Mouse (Mus musculus): ENCODE measurements around the gene Layn.
A peak's percentile ranks its signal among the peaks of the same experiment; 100 is the strongest.

The Layn gene

DNA sequence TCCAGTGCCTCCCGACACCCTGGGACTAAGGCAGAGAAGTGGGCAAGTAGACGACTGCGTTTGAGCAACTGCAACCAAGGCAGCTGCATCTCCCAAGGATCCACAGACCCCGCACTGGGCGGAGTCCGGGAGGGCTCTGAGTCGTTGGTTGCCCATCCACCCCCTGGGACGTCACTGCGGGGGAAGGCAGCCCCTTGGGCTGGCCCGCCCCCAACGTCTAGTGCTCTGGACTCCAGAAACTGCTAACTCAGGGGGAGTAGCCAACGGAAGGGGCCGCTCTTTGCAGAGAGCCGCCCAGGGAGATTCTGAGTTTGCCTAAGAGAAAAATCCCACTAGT, at the start of gene Layn:
Gene Layn (minus strand): TSS at position 116 of the 337 bp plus-strand sequence.
- DNase-seq (ENCODE audit: low read depth, low spot score) = no peak

DNA sequence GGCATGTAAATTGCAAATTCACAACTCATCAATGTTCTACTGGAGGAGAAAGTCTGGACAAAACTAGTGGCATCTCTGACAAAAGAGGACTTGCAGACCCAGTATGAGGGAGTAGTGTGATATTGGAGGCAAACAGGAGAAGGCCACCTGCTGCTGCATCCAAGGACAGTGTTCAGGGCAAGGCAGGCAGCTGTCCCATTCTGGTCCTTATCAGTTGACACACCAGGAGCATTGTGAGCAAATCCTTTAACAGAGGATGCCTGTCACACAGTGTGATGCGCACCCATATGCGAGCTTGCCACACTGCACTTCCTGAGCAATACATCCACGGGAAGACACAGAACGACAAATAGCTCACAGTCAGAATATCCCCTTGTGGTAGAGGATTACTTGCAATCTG, 37.9 kb upstream of the Layn start:
- no peak for DNase-seq (ENCODE audit: low read depth, low spot score)

DNA sequence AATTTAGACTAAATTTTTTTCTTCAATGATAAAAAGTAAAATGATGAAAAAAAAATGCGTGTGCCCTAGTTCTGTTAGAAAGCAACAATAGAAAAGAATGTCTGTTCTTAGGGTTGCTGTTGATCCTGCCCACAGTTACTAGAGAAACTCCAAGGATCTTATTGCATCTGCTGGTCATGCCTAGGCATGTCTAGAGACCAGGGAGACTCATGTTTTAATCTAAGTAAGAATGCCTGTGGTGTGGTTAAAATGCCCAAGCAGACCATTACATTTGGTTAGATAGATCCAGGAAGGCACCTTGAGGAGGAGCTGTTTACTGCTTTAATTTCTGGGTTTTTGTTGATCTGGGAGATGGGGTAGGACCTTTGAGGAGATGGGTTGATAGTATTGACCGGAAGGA, 28.9 kb upstream of the Layn start:
- no peak for DNase-seq (ENCODE audit: low read depth, low spot score)

DNA sequence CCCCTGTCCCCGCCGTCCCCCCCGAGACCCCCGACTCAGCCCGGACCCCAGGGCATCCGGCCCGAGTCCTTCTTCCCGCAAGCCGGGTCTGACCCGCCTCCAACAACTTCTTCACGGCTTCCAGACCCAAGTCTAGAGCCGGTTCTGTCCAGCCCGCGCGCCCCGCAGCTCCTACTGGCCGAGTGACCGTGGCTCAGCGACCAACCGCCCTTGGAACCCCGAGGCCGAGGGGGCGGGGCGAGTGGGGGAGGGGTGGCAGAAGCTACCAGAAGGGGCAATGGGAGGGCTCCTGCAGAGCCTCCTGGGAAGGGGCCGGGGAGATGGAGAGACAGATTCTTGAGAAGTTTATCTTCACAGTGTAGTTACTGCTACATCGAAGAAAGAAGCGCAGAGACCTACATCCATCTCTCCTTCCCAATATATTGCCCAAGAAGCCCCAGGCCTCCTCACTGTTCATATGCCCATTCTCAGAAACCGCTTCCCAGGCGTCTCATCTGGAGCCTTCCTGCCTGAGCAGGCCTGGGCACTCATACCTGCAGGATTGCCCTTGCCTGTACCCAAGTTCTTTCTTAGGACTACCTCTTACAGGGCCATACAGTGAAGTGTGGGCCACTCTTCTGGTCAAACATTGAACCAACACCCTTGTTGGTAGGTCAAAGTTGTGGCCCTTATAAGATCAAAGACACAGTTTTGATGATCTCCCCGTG, 27.1 kb upstream of the Layn start:
- DNase-seq (ENCODE audit: low read depth, low spot score) = no peak

DNA sequence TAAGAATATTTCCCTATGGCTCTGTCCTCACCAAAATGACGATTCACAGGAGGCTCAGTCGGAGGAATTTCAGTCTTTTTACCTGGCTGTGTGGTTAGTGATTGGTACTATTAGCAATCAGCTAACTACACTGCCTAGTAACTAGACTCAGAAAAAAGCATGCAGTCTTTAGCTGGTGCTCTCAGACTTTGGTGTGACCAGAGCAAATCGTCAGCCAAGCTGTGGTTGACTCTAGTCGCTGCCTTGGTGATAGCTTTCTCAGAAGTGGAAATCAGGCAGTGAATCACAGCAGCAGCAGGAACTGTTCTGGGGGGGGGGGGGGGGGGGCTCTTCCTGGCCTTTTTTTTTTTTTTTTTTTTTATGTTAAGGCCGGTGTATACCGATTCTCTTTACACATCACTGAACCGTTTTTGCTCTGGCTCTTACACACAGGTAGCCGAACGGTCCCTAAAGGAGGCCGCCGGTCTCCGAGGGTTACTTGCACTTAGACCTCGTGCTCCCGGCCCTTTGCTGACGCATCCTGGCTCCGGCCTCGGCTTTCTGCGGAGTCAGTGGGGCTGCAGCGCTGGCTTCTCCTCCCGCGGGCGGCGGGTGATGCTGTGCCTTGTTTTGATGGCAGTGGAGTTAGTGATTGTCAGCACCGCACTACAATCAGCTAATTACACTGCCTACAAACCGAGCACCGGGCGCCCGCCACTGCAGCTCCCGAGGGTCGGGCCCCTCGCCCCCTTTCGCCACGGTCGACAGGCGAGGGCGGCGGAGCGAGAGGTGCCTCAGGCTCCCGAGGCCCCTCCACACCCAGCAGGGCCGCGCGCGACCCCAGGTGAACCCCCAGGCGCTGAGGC, 26.3 kb upstream of the Layn start:
- peak; percentile 9 for DNase-seq (ENCODE audit: low read depth, low spot score)

DNA sequence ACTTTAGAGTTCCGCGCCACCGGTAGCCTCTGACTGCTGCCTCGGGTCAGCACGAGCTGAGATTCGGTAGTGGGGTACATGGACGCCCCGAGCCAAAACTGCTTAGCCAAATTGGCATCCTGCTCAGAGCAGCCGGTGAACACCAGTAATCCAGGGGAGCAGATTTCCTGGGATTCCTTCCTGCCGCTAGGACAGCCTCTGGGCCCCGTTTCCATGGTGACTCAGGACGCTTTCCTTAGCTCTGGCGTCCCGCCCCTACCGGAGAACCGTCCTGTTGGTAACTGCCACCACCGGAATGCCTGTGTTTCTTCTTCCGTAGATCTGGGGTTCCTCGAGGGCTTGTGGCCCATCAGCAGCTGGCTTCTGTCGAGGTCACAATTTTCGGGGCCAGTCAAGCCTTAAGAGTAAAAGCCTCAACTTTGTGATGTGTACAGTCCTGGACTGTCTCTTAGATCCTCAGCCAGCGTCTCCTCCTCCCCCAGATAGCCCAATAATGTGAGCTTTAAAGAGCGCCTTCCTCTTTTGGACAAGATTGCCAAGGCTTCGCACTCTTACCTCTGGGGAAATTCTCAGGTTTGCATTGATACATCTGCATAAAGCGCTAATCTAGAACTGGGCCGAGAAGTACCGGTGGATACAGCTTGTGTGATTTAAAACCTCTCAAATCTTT, 25.0 kb upstream of the Layn start, which contains the start of gene 4833427G06Rik:
Gene 4833427G06Rik (minus strand): TSS at position 323 of the 670 bp plus-strand sequence.
- no peak for DNase-seq (ENCODE audit: low read depth, low spot score)

DNA sequence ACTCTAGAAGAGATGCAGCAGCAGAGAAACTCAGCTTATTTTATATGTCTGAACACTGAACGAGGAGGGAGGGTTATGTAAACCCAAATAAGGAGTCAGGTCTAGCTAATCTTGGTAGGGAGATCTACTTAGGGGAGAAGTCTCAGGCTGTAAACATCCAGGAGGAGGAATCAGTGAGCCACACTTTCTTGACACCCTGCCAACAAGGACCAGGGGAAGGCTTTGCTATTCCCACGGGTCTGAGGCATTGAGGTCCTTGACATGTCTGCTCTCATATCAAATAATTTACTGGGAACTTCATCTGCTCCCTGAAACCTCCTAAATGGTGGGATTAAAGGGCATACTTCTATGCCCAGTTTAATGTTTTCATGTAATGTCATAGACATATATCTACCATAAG, 19.4 kb upstream of the Layn start:
- no peak for DNase-seq (ENCODE audit: low read depth, low spot score)

DNA sequence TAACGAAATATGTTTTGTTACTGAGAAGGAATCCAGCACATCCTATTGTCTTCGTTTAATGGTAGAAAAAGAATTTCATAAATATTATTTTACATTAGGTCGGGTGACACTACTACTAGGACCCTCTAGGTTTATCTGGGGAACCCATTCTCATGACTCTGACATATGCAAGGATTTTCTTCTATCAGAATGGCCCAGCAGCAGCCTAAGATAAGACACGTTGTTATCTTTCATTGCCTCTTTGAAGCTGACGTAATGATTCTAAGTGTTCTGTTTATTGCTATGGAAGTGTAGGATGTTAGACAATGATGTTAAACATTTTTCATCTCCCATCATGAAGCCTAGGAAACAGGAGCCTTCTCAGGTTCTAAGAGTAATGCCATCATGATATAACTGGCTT, 16.8 kb upstream of the Layn start:
- no peak for DNase-seq (ENCODE audit: low read depth, low spot score)

DNA sequence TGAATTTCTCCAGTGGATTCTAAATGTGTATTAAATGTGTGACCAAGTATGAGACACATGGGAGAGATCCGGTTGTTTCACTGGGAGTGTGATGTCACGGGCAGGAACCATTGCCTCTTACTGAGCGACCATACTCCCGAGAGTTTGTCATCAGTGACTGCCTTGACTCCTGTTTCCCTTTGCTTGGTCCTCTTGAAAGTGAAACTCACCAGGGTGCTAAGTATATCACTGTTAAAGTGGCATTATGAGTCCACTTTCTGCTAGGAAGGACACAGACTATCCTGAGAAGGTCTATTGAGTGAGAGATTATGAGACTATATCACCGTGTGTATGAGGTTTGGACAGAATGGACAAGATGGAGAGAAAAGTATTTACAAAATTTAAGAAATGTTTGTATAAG, 4.7 kb upstream of the Layn start:
- no peak for DNase-seq (ENCODE audit: low read depth, low spot score)

DNA sequence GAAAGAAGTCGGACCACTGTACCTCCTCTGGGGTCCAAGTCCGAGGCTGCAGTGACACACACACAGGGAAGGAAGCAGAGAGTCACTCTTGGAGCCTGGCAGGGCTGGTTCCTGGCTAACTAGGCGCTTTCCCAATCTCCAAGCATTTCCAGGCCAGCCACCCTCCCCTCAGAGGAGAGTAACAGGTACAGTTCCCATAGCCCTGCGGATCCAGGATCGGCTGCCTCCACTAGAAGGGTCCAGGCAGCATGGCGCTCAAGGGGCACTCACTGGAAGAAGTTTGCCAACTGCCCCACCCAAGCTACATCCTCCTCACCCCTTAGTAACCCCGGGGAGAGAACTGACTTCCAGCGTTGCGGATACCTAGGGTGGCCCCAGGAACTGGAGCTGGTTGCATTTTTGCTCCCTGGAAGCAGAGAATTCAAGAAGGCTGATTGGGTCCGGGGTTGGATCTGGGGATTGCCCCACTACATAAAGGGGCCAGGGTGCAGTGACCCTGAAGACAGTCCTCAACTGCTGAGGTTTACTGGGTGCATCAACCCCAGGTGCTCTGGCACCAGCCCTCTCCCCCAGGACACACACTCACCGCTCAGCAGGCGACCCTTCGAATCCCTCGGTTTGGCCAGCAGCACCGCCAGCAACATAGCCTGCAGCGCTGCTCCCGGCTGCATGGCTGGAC, 455 bp downstream of the Layn start:
- DNase-seq (ENCODE audit: low read depth, low spot score) = no peak

DNA sequence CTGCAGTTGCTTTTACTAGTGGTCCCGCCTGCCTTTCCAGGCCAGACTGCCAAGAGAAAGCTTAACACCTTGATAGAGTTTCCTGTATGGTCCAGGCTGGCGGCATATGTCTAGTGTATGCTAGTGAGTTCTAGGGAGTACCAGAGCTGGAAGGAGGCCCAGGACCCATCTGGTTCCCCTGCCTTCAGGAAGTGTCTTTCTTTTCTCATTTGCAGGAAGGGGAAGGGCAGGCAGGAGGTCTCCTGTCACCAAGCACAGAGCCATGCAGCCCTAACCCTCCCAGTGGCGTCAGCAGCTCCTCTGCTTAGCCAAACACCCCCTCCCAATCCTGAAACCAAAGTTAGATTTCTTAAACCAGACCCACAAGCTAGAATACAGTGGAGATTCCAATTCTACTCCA, 1.1 kb downstream of the Layn start:
- no peak for DNase-seq (ENCODE audit: low read depth, low spot score)

DNA sequence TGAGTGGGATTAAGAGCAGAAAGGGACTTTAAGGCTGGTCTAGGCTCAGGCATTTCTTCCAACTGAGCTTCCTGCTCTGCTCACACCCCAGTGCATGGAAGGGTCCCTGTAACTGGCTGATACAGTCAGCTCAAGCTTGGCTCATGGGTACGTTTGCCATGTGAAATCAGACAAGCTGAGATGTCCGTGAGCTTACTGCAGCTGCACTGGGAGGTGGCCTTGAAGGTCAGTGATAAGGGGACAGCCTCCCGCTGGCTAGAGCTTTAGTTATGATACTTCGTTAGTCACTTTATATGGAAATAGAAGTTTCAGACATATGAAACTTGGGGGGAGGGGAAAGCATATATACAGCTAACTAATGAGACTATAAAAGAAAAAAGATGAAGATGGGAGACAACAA, 6.1 kb downstream of the Layn start:
- DNase-seq (ENCODE audit: low read depth, low spot score) = no peak

DNA sequence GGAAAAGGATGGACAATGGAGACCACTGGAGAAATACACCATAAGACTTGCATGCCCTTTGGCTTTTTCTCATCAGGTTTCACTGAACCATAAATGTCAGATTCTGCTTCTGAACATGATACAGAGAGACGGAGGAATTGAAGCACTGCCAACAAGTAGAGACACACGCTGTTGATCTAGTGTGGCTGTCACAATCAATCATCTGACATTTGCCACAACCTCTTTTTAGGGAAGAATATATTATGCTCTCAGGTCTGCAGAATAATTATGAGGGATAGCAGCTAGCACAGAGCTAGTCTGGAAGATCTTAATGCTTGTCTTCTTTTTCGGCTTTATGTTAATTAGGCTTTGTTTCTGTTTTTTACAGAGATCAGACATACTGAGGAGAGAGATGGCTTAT, 8.7 kb downstream of the Layn start:
- no peak for DNase-seq (ENCODE audit: low read depth, low spot score)

DNA sequence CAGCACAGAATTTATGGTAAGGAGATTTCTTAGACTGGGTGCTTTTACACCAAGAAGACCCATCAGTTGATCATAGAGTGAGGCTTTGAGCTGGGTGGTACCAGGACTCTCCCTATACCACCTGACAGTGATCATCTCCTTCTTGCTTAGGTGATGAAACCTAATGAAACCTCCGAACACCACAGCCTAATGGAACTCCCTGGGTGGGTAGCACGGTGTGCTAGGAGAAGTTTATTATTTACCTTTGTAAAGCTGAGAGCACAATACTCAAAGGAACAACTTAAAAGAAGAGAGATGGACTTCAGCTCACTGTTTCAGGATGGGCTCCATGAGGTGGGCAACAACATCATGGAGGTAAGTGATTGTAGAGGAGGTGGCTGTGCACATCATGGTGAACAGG, 16.3 kb downstream of the Layn start, which contains the start of gene Btg4:
Gene Btg4 (plus strand): TSS at position 301 of the 400 bp plus-strand sequence.
- DNase-seq (ENCODE audit: low read depth, low spot score) = no peak

DNA sequence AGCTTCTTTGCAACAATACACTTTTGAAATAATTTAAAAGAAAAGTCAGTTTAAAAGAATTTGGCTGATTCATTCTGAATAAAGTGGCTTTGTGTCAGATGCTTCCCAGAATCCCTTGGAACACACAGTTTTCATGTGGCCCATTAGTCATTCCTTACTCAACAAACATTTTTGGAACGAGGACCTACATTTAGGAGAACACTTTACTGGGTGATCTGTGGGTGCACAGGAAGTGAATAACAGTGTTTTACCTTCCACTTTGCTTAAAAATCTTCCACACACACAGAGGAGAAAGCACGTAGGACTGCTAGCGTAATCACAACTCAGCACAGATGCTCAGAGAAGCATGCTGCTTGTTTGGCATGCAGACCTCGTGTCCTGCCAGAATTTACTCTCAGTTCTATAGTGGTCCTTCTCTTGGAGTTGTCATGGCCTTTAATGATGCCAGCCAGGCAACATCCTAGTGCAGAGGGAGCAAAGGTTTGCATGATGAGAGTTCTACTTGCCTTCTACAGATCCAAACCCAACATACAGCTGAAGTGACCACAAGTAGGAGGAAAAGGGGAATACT, 17.9 kb downstream of the Layn start:
- DNase-seq (ENCODE audit: low read depth, low spot score) = no peak

DNA sequence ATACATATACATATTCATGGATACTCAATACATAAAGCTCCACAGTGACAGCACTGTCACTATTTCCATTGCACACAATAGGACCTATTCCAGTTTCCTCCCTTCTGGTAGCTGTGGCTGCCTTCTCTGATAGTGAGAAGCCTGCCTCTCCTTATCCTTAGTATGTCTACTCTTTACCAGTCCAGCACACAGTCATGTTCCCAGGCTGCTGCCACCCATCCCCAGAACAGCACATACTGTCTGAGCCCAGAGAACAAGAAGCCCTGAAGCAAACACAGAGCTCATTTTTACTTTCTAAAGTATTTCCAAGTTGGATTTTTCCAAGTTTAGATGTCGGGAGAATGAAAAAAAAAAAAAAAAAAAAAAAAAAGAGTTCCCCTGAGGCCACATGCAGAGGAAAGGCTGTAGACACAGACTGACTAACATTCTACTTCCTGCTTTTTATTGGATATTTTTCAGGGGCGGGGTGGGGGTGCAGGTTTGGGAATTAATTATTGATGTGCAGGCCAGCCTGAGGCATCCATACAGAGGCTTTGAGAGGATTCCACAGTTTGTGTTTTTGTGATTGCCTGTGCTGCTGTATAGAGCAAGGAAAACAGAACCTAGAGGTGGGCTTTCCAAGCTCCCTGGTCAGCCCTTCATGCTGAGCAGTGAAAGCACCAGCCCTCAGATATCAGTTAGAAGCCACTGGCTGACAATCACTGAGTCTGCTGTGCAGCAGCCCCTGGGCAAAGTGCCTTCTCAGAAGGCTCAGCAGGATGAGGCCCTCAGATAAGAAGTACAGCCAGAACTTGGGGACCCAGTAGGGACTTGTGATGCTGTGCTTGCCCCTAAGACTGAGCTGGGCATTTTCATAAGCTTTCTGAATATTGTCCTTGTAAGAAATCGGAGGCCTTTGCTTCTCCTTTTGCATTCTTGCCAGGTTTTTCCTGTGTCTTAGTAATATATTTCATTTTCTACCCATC, 20.3 kb downstream of the Layn start:
- no peak for DNase-seq (ENCODE audit: low read depth, low spot score)

DNA sequence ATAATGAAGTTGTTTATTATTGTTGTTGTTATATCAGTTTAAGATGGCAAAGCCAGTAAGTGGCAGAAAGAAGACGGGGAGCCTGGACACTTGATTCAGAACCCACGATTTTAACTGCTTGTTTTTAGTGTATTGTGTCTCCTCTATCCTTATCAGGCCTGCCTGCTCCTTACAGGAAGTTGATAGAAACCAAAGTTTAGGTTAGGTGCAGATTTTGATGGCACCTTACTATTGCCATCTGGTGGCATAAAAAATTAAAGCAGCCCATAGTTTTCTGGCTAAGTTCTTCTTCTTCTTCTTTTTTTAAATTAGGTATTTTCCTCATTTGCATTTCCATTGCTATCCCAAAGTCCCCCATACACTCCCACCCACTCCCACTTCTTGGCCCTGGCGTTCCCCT, 24.7 kb downstream of the Layn start:
- DNase-seq (ENCODE audit: low read depth, low spot score) = peak; percentile 48

DNA sequence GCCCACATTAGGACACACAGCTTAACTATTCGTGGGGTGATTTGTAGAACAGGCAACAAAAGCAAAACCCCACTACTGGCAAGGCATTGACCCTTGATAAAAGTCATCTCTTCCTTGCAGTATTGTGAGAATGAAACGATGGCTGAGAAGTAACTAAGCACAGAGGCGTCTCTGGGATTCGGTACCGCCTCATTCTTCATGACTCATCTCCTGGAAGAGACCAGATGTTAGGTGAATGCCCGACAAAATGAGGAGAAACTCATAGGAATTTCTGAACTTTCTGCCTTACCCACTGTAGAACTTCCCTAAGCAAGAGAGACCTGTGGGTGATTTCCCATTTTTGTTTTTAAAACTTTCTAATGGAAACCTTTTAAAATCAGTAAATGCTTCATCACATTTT, 34.8 kb downstream of the Layn start:
- no peak for DNase-seq (ENCODE audit: low read depth, low spot score)

DNA sequence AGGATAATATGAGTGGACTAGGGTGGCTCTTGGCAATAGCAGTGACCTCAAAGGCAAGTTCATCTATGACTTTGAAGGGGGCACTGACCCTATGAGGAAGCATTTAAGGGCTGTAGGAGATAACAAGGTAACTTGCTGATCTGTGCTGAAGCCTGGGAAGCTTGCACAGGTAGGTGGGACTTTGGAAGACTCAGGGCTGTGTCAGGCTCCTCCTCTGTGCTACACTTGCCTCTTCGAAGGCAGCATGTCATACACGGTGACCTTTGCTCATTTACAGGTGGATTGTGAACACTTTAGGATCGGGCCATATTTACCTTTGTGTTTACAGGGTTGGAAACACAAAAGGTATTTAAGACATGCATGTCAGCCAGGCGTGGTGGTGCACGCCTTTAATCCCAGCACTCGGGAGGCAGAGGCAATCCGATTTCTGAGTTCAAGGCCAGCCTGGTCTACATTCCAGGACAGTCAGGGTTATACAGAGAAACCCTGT, 35.4 kb downstream of the Layn start:
- DNase-seq (ENCODE audit: low read depth, low spot score) = no peak

DNA sequence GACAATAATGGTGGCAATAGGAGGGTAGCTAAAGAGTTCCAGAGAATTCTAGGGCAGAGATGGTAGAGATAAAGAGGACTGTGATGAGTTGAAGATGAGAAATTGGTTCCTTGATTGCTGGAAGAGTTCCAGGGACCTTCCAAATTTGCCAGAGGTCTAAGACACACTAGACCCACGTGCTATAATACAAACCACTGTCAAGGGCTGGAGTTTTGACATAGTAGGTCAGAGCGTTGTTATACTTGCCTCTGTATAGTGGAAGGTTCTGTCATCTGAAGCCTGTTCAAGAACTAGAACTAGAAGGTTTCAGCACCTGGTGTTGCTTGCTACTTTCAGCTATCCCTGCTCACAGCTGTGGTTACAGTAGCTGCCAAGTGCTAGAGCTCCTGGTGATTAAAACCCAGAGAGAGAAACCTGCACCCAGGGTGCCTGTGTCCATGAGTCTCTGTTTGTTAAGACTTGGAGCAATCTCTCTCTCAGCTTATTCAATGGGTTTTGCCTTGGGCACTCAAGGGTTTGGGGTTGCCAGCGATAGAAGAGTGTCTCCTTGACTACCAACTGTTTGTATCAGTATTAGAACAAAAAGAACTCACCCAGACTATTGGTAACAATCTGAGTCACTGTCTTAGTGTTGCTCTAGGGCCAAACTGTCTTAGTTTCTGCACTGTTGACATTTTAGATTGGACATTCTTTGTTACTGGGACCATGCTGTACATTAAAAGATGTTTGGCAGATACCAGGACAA, 43.9 kb downstream of the Layn start:
- peak; percentile 21 for DNase-seq (ENCODE audit: low read depth, low spot score)
